Mouse (Mus musculus) CH12.LX (cell line): ENCODE data around the gene Tsks. TPM values are rescaled to one million over a fixed set of nuclear protein-coding genes. Genes with fewer than 3 reads are reported as not detected.

ENCODE experiments used
- DNase-seq: peaks from one replicate; pipeline ENCODE4 v3.0.0-alpha.2; 2013; ENCODE audit errors: extremely low read depth
- H3K27ac ChIP-seq: 2 replicates; pipeline ENCODE4 v1.5.1; 2012; ENCODE audit warnings: low read depth, mild to moderate bottlenecking, control low read depth, moderate library complexity; ENCODE audit not compliant: insufficient read depth
- H3K27me3 ChIP-seq: replicated peaks from 2 replicates; pipeline ENCODE3; 2012; ENCODE audit warnings: inconsistent platforms
- H3K36me3 ChIP-seq, 2 experiments: replicated peaks in 1 of 2; 2 replicates each; pipeline versions ENCODE3 to v1.6.1; 2012; ENCODE audit warnings: inconsistent platforms in 1 of 2, low read length in 1 of 2, mild to moderate bottlenecking in 1 of 2, mixed read lengths in 1 of 2, moderate library complexity in 1 of 2; ENCODE audit not compliant: control insufficient read depth in 1 of 2, insufficient read depth in 1 of 2
- H3K4me1 ChIP-seq, 2 experiments: 2 replicates each; pipeline ENCODE4 v1.6.1; 2012; ENCODE audit warnings: inconsistent platforms in 1 of 2, moderate library complexity in 1 of 2; ENCODE audit not compliant: insufficient read depth in 2 of 2, control insufficient read depth in 1 of 2
- H3K4me2 ChIP-seq: 2 replicates; pipeline ENCODE4 v1.6.1; 2012; ENCODE audit warnings: low read depth, mild to moderate bottlenecking, control low read depth; ENCODE audit not compliant: poor library complexity, insufficient read depth, severe bottlenecking
- H3K4me3 ChIP-seq, 3 experiments: fragments of 150-350 bp in 1 of 3; sonication (generic) in 1 of 3; replicated peaks in 1 of 3; 2 replicates each; pipeline versions ENCODE3 to v1.5.1; 2011 to 2012; ENCODE audit warnings: low read depth in 2 of 3, low read length in 2 of 3, mild to moderate bottlenecking in 2 of 3, moderate library complexity in 2 of 3, control low read depth in 1 of 3, improper control_type of control experiment in 1 of 3, inconsistent platforms in 1 of 3, mixed read lengths in 1 of 3; ENCODE audit not compliant: poor library complexity in 1 of 3
- H3K79me2 ChIP-seq: replicated peaks from 2 replicates; pipeline ENCODE4 v1.6.1; 2012; ENCODE audit warnings: mild to moderate bottlenecking, moderate library complexity; ENCODE audit not compliant: control insufficient read depth, poor library complexity, insufficient read depth, severe bottlenecking; ENCODE audit errors: extremely low read depth
- H3K9ac ChIP-seq: 2 replicates; pipeline ENCODE4 v1.6.1; 2012; ENCODE audit warnings: low read depth, mild to moderate bottlenecking, control low read depth, moderate library complexity; ENCODE audit not compliant: insufficient read depth
- H3K9me3 ChIP-seq: replicated peaks from 2 replicates; pipeline ENCODE3; 2012; ENCODE audit warnings: low read length, inconsistent platforms, mixed read lengths
- BHLHE40 ChIP-seq: IDR thresholded peaks from 2 replicates; pipeline ENCODE4 v1.6.1; 2011; ENCODE audit warnings: mild to moderate bottlenecking, low read depth, low read length, improper control_type of control experiment
- CHD2 ChIP-seq: IDR thresholded peaks from 2 replicates; pipeline ENCODE4 v1.6.1; 2011; ENCODE audit warnings: low read length, improper control_type of control experiment
- ELF1 ChIP-seq: IDR thresholded peaks from 2 replicates; pipeline ENCODE4 v1.6.1; 2014; ENCODE audit warnings: low read depth, mild to moderate bottlenecking, inconsistent platforms, low read length, improper control_type of control experiment
- ETS1 ChIP-seq: conservative IDR thresholded peaks from 2 replicates; pipeline ENCODE4 v1.6.1; 2012; ENCODE audit warnings: low read depth, mild to moderate bottlenecking, inconsistent platforms, low read length, improper control_type of control experiment, moderate library complexity
- IRF4 ChIP-seq: IDR thresholded peaks from 2 replicates; pipeline ENCODE4 v1.6.1; 2014; ENCODE audit warnings: low read depth, mild to moderate bottlenecking, inconsistent platforms, low read length, improper control_type of control experiment
- JUN ChIP-seq: IDR thresholded peaks from 2 replicates; pipeline ENCODE4 v1.6.1; 2011; ENCODE audit warnings: low read depth, mild to moderate bottlenecking, low read length, improper control_type of control experiment, moderate library complexity; ENCODE audit not compliant: insufficient read depth
- MAFK ChIP-seq: IDR thresholded peaks from 2 replicates; pipeline ENCODE4 v1.6.1; 2011; ENCODE audit warnings: low read length, improper control_type of control experiment; ENCODE audit not compliant: insufficient replicate concordance
- MAZ ChIP-seq: IDR thresholded peaks from 2 replicates; pipeline ENCODE4 v1.6.1; 2012; ENCODE audit warnings: low read depth, mild to moderate bottlenecking, inconsistent platforms, low read length, improper control_type of control experiment, moderate library complexity
- MXI1 ChIP-seq: IDR thresholded peaks from 2 replicates; pipeline ENCODE4 v1.6.1; 2011; ENCODE audit warnings: mild to moderate bottlenecking, low read depth, low read length, improper control_type of control experiment
- MYC ChIP-seq: IDR thresholded peaks from 2 replicates; pipeline ENCODE4 v1.6.1; 2011; ENCODE audit warnings: low read depth, mild to moderate bottlenecking, improper control_type of control experiment, low read length
- NELFE ChIP-seq: IDR thresholded peaks from 2 replicates; pipeline ENCODE4 v1.6.1; 2011; ENCODE audit warnings: low read depth, low read length, improper control_type of control experiment
- NRF1 ChIP-seq: IDR thresholded peaks from 2 replicates; pipeline ENCODE4 v1.6.1; 2014; ENCODE audit warnings: low read depth, mild to moderate bottlenecking, inconsistent platforms, low read length, improper control_type of control experiment, moderate library complexity
- RAD21 ChIP-seq: IDR thresholded peaks from 2 replicates; pipeline ENCODE4 v1.6.1; 2011; ENCODE audit warnings: low read depth, mild to moderate bottlenecking, low read length, improper control_type of control experiment, moderate library complexity
- RCOR1 ChIP-seq: conservative IDR thresholded peaks from 2 replicates; pipeline ENCODE4 v1.6.1; 2012; ENCODE audit warnings: low read depth, mild to moderate bottlenecking, inconsistent platforms, low read length, improper control_type of control experiment
- SIN3A ChIP-seq: IDR thresholded peaks from 2 replicates; pipeline ENCODE4 v1.6.1; 2012; ENCODE audit warnings: low read length, improper control_type of control experiment, inconsistent platforms
- SMC3 ChIP-seq: IDR thresholded peaks from 2 replicates; pipeline ENCODE4 v1.6.1; 2011; ENCODE audit warnings: low read depth, low read length, improper control_type of control experiment
- TBP ChIP-seq: conservative IDR thresholded peaks from 2 replicates; pipeline ENCODE4 v1.6.1; 2011; ENCODE audit warnings: low read depth, low read length, improper control_type of control experiment
- UBTF ChIP-seq: IDR thresholded peaks from 2 replicates; pipeline ENCODE4 v1.6.1; 2012; ENCODE audit warnings: low read depth, mild to moderate bottlenecking, inconsistent platforms, low read length, improper control_type of control experiment, moderate library complexity
- USF2 ChIP-seq: conservative IDR thresholded peaks from 2 replicates; pipeline ENCODE4 v1.6.1; 2011; ENCODE audit warnings: low read depth, low read length, improper control_type of control experiment
- ZC3H11A ChIP-seq: IDR thresholded peaks from 2 replicates; pipeline ENCODE4 v1.6.1; 2012; ENCODE audit warnings: low read depth, mild to moderate bottlenecking, inconsistent platforms, low read length, improper control_type of control experiment
- ZNF384 ChIP-seq: IDR thresholded peaks from 2 replicates; pipeline ENCODE4 v1.6.1; 2012; ENCODE audit warnings: low read depth, low read length, improper control_type of control experiment, inconsistent platforms
- dilution Hi-C: fragments of 300-500 bp; cut with MboI; formaldehyde crosslinking; loops from 2 replicates; pipeline ENCODE4 v1.14.3; 2020; ENCODE audit warnings: low sequenced_read_pairs; ENCODE audit not compliant: extremely low pct_unique_long_range_greater_than_20kb, extremely low pct_ligation_motif_present
- in situ Hi-C: fragments of 300-500 bp; cut with MboI; formaldehyde crosslinking; loops from 3 replicates; pipeline ENCODE4 v1.14.3; 2019; ENCODE audit warnings: low sequenced_read_pairs, low pct_ligation_motif_present, low pct_unique_long_range_greater_than_20kb, mixed read lengths
- polyA plus RNA-seq: library from polyadenylated mRNA; unstranded; fragments of >175 nt; gene quantifications from 2 replicates; pipeline ENCODE4 v1.2.1, GENCODE M21; 2012; ENCODE audit warnings: low read depth; ENCODE audit not compliant: insufficient read length
- total RNA-seq, 2 experiments: library from RNA; depleted of rRNA; stranded (reverse); fragments of 300-350 nt in 1 of 2; fragments of >200 nt in 1 of 2; gene quantifications; 2 replicates each; pipeline ENCODE4 v1.2.3; 2012 to 2014

Gene Tsks
- total and polyA plus RNA-seq, 3 experiments = not detected

- no peak for TF ChIP-seq SMC3
- TF ChIP-seq NELFE = no peak
- no peak for TF ChIP-seq UBTF
- TF ChIP-seq MXI1 = no peak
- Histone ChIP-seq H3K4me1 (peaks cover 0 to 3% of the 10 kb centered on the region in 2 experiments; a peak in 1 of 4 replicates), H3K36me3 (peaks cover 28 to 86% of the 10 kb centered on the region in 2 experiments), H3K27ac (no peak overlapping the region), H3K9ac (no peak overlapping the region), H3K9me3 (no peaks in the 10 kb centered on the region), H3K4me2 (no peak overlapping the region), H3K27me3 (no peaks in the 10 kb centered on the region), H3K79me2 (no peaks in the 10 kb centered on the region), H3K4me3 (no peak overlapping the region)
- in situ Hi-C loops = no loop called here
- DNase-seq = no peak
- dilution Hi-C loops = no loop called here
These were observed 26.8 kb upstream of the Tsks start for GRCm38 (mm10) chr7:44916191-44916590.

- Histone ChIP-seq H3K4me1 (peaks cover 0 to 3% of the 10 kb centered on the region in 2 experiments; a peak in 1 of 4 replicates), H3K9ac (no peak overlapping the region), H3K36me3 (peaks cover 27 to 85% of the 10 kb centered on the region in 2 experiments), H3K27ac (no peak overlapping the region), H3K27me3 (no peaks in the 10 kb centered on the region), H3K4me3 (no peak overlapping the region), H3K4me2 (no peak overlapping the region), H3K9me3 (no peaks in the 10 kb centered on the region), H3K79me2 (no peaks in the 10 kb centered on the region)
- TF ChIP-seq SIN3A (no peak), ETS1 (no peak), BHLHE40 (no peak), IRF4 (no peak), MAFK (no peak), ELF1 (no peak), MAZ (no peak), USF2 (no peak), MYC (no peak), RAD21 (no peak), JUN (no peak), TBP (no peak), RCOR1 (no peak), NRF1 (no peak), ZNF384 (no peak), CHD2 (no peak), ZC3H11A (no peak)
- dilution Hi-C loops = no loop called here
- no peak for DNase-seq
- in situ Hi-C loops = no loop called here
These were observed 26.1 kb upstream of the Tsks start for GRCm38 (mm10) chr7:44916881-44917280.
